Mouse (Mus musculus) macrophage (primary cell): ENCODE results near the gene Fbxw2. TPM values are rescaled to one million over a fixed set of nuclear protein-coding genes. Genes with fewer than 3 reads are reported as not detected.
A peak's percentile ranks its signal among the peaks of the same experiment; 100 is the strongest.
"Not testable (repeated sequence)": the region's sequence is repeated elsewhere in the genome, so short reads cannot be mapped to it uniquely, and the experiment has no call there.

ENCODE experiments used
- H3K27ac ChIP-seq: fragments of 350-480 bp; formaldehyde crosslinking; 2 replicates; pipeline ENCODE4 v1.9.0; 2021
- H3K36me3 ChIP-seq: fragments of 350-480 bp; formaldehyde crosslinking; 2 replicates; pipeline ENCODE4 v1.9.0; 2021; ENCODE audit errors: inconsistent target
- H3K4me3 ChIP-seq: fragments of 350-480 bp; formaldehyde crosslinking; 2 replicates; pipeline ENCODE4 v1.9.0; 2021; ENCODE audit errors: inconsistent target
- H3K79me2 ChIP-seq: fragments of 350-480 bp; formaldehyde crosslinking; 2 replicates; pipeline ENCODE4 v1.9.0; 2021; ENCODE audit errors: inconsistent target
- WGBS: methylation state at CpG from one replicate; pipeline ENCODE4 v1.1.7; 2026; ENCODE audit warnings: inconsistent platforms; ENCODE audit not compliant: missing documents; 5-methylcytosine and 5-hydroxymethylcytosine counted together
- polyA plus RNA-seq: library from polyadenylated mRNA; stranded (reverse); fragments of 250-400 nt; gene quantifications from 3 replicates; pipeline ENCODE4 v1.2.4, GENCODE M21; 2018; ENCODE audit warnings: inconsistent platforms
- total RNA-seq, 78 experiments: library from RNA; depleted of rRNA; stranded (reverse); fragments of 250-400 nt; gene quantifications; 1 replicate in 9 of 78; 2 replicates in 24 of 78; 3 replicates in 43 of 78; 4 replicates in 2 of 78; pipeline ENCODE4 v1.2.4; 2018; ENCODE audit warnings: inconsistent platforms in 56 of 78

The Fbxw2 gene
- total RNA-seq (2018; cell fraction: chromatin; rRNA removed) = 100 to 1,000 TPM in 18 of 26 experiments, 10 to 100 TPM in 8; 69.7 to 144 (median 110) TPM
- 10 to 100 TPM; 42.0 to 57.8 (median 49.1) TPM for total RNA-seq (2018; cell fraction: cytosol; rRNA removed)
- total RNA-seq (2018; cell fraction: nucleus; rRNA removed) = 100 to 1,000 TPM in 5 of 26 experiments, 10 to 100 TPM in 21; 51.5 to 121 (median 74.2) TPM
- 50.4 to 70.6 TPM (median 53.7 TPM) in 3 replicates for polyA plus RNA-seq

DNA sequence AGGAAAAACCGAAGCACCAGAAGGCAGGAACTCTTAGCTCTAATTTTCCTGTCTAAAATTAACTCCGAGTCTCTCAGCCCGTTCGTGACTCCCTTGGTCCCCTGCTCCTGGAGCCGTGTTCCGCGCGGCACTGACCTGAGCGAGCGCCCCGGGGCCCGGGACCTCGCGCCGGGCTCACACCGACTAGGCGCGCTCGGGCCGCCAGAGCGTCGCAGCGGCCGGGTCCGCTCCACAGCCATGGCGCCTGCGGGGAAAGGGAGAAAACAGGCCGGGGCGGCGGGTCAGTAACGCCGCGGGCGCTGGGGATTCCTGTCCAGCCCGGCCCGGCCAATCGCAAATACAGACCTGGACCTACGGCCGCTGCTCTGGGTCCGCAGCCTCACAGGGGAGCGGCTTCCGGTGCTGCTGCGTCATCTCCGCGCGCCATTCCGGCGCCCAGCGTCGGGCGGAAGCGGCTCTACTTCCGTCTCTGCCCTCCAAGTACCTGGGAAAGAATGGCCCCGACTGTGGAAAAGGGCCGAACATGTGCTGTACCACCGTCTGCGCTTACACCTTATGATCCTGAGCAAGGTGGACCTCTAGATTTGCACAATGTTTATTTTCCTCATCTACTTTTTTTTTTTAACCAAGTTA is at the start of gene Fbxw2:
Gene Fbxw2, minus strand, starts transcription at position 485 of the 633 bp plus-strand sequence.
- Histone ChIP-seq H3K79me2 (peaks cover 46% of the 10 kb centered on the region), H3K27ac (peak within 1 kb of the TSS; percentile 45), H3K4me3 (peak within 1 kb of the TSS; percentile 76), H3K36me3 (peaks cover 16% of the 10 kb centered on the region; the same call in 1 of the 2 replicates)
- WGBS = under 1% methylated on average over 54 of the region's 57 CpGs

GRCm38 (mm10) chr2:34874816-34875345 is 48.8 kb upstream of the Fbxw2 start, which contains the start of gene Psmd5:
TSS of gene Psmd5 (minus strand) at chr2:34874968.
- H3K4me3 ChIP-seq = no peak within 1 kb of the TSS
- peaks cover 8% of the 10 kb centered on the region for H3K79me2 ChIP-seq
- WGBS = 66% methylated on average over 8 of the region's 8 CpGs
- H3K27ac ChIP-seq = no peak within 1 kb of the TSS
- H3K36me3 ChIP-seq = no peaks in the 10 kb centered on the region

DNA sequence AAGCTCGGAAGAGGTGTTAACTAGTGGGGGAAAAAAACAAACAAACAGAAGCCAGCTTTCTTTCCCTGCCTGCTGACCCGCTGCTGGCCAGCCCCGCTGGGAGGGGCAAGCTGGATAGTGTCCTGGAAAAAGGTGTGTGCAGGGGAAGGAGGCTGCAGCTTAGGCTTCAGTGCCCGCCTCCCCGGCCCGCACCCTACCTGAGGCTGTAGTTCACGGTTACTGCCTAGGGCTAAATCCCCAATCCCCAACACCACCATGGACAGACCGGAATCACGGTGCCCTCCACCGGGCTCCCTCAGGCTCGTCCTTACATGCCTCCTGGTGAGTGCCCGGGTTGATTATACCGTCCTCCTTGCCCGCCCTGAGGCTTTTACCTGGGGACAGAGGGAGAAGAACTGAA is 48.2 kb upstream of the Fbxw2 start, which contains the start of gene Cutal:
Gene Cutal, plus strand, starts transcription at position 126 of the 400 bp plus-strand sequence.
- Histone ChIP-seq H3K36me3 (no peaks in the 10 kb centered on the region), H3K4me3 (no peak within 1 kb of the TSS), H3K27ac (no peak within 1 kb of the TSS), H3K79me2 (peaks cover 14% of the 10 kb centered on the region)
- 53% methylated on average over 14 of the region's 14 CpGs for WGBS

DNA sequence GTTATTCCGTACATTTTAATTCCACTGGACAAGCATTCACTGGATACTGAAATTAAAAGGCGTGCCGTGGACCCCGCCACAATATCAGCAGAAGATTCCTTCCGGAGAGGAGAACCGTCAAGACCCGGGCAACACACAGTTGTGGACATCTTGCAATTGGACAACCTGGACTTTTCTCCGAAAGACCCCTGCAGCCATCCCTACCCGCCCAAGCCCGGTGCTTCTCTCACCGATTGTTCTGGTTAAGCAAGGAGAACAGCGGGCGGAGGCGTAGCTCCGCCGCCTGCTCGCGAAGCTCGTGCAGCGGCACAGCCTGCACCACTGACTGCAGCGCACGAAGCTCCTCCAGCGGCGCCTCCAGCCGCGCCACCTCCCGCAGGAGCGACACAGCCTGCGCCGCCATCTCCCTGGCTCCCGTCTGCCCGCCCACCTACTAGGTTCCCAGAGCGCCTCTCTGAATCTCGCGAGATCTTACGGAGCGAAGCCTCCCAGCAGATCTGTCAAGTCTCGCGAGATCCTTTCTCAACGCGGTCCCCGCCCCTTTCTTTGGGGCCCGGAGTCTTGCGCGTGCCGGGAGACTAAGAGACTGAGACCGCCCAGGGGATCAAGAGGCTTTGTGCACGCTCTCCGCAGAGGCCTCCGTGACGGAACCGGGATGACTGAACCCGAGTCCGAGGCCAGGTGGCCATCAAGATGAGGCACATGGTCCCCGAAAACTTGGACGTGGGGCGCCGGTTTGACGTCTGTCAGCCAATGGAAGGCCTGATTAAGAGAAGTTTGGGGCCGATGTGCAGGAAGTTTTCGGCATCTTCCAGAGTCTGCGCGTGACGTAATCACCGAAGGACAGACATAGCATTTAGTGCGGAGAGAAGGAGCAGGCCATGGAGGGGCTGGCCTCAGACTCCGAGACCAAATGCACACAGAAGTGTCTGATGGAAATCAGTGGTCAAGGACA is 44.7 kb upstream of the Fbxw2 start:
- Histone ChIP-seq H3K79me2 (peaks cover 48% of the 10 kb centered on the region), H3K36me3 (0 out of 2 replicates have a peak, but pooled peaks cover under 1% of the 10 kb centered on the region), H3K4me3 (peak overlapping the region; percentile 94), H3K27ac (peak overlapping the region; percentile 80)
- WGBS = 1% methylated on average over 64 of the region's 67 CpGs

DNA sequence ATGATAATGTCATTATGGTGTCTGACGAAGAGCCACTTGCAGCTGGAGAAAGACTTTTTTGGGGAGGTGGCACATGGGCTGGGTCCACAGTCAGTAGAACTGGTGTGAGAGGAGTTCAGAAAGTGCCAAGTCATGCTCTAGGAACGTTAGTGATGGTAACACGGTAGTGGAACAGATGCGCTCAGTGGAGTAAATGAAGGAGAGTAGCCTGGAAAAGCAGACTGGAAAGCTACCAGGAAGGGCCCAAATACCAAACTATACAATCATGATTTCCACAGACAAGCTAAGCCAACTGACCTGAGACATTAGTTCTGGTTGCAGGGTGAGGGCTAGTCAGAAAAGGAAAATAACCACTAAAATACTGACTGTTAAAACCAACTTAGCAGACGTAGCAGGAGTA is 43.6 kb upstream of the Fbxw2 start:
- Histone ChIP-seq H3K36me3 (peaks cover 11% of the 10 kb centered on the region), H3K79me2 (peaks cover 54% of the 10 kb centered on the region), H3K27ac (peak overlapping the region; percentile 80), H3K4me3 (peak overlapping the region; percentile 94)
- 0% methylated on average over 5 of the region's 5 CpGs for WGBS

GRCm38 (mm10) chr2:34857728-34858127 is 31.6 kb upstream of the Fbxw2 start:
- no peak overlapping the region for H3K27ac ChIP-seq
- 96% methylated on average over 8 of the region's 8 CpGs for WGBS
- H3K4me3 ChIP-seq = no peak overlapping the region
- no peaks in the 10 kb centered on the region for H3K79me2 ChIP-seq
- peaks cover 81% of the 10 kb centered on the region for H3K36me3 ChIP-seq

GRCm38 (mm10) chr2:34855265-34855664 is 29.2 kb upstream of the Fbxw2 start:
- Histone ChIP-seq H3K79me2 (no peaks in the 10 kb centered on the region), H3K27ac (no peak overlapping the region), H3K36me3 (peaks cover 74% of the 10 kb centered on the region), H3K4me3 (no peak overlapping the region)
- 96% methylated on average over 4 of the region's 4 CpGs for WGBS

DNA sequence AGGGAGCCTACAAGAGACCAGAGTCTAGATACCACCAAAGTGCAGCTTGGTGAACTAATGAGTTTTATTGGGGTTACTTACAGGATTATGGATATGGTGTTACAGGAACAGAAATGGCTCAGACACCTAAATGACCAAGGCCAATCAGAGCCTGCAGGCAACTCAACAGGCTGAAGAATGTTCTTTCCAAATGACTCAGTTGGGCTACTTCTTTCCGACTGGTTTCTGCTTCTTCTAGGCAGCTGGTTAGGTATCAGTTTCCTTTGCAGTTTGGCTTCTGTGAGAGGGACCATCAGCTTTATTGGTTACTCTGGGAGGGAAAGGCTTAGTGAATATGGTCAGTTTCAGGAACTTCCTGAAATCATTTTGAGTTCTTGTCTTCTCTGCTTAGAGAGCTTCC is 21.6 kb upstream of the Fbxw2 start:
- no peak overlapping the region for H3K4me3 ChIP-seq
- WGBS = 100% methylated on average over 1 of the region's 1 CpGs
- H3K36me3 ChIP-seq = peaks cover 6% of the 10 kb centered on the region

GRCm38 (mm10) chr2:34843211-34843939 is 17.3 kb upstream of the Fbxw2 start:
- Histone ChIP-seq H3K27ac (no peak overlapping the region), H3K4me3 (no peak overlapping the region), H3K79me2 (no peaks in the 10 kb centered on the region), H3K36me3 (no peaks in the 10 kb centered on the region)
- WGBS = 79% methylated on average over 11 of the region's 11 CpGs

More for the DNA sequence above, 21.6 kb upstream of the Fbxw2 start:
- H3K27ac ChIP-seq = no peak overlapping the region
- H3K79me2 ChIP-seq = no peaks in the 10 kb centered on the region

DNA sequence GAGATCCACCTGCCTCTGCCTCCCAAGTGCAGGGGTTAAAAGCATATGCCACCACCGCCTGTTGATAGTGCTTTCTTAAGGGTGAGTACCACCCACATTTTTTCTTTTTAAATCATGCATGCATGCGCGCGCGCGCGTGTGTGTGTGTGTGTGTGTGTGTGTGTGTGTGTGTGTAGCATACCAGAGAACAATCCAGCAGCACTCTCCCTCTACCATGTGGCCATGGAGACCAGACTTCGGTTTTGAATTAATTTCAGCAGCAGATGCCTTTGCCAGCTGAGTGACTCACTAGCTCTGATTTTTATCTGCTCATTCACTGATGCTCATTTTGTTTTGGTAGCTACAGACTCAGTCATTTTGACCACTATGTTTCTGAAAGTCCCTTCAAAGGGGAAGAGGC is 15.6 kb upstream of the Fbxw2 start:
- Histone ChIP-seq H3K79me2 (no peaks in the 10 kb centered on the region), H3K4me3 (no peak overlapping the region), H3K36me3 (no peaks in the 10 kb centered on the region), H3K27ac (no peak overlapping the region)
- WGBS = 98% methylated on average over 7 of the region's 8 CpGs

- WGBS = 72% methylated on average over 5 of the region's 5 CpGs
- not testable (repeated sequence) for H3K36me3 ChIP-seq, H3K27ac ChIP-seq, H3K4me3 ChIP-seq, H3K79me2 ChIP-seq
These were observed 14.0 kb upstream of the Fbxw2 start for GRCm38 (mm10) chr2:34840143-34840542.

DNA sequence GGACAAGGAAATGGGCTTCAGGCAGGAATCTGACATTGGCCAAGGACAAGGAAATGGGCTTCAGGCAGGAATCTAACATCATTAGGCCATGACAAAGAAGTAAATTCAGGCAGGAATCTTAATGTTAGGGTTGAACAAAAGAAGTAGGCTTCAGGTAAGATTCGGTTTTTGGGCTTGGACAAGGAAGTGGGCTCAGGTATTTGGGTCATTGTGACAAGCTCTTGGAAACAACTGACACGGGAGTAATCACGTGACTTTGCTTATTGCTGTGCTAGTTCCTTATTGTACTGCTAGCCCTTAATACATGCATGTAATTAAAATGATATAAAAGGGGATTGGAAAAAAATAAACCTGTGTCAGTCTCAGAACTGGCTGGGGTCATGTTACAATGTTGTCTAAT is 9.6 kb upstream of the Fbxw2 start:
- H3K79me2 ChIP-seq = no peaks in the 10 kb centered on the region
- WGBS = 94% methylated on average over 3 of the region's 3 CpGs
- H3K27ac ChIP-seq = no peak overlapping the region
- H3K36me3 ChIP-seq = no peaks in the 10 kb centered on the region
- no peak overlapping the region for H3K4me3 ChIP-seq

DNA sequence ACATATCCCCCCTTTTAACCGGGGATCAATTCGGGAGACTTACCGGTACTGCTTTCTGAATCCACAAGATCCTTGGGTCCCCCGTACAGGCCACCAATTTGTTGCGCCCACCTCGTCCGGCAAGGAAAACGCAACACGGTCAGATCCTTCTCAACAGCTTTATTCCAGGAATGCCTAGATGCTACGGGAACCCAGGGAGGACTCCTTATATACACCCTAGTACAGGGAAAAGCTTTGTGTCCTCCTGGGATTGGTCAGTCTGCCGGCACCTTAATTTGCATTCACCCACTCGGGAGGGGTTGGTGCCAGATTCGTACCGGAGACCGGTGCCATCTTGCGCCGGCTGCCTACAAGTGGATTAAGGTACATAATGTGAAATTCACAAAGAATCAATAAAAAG is 7.5 kb upstream of the Fbxw2 start:
- Histone ChIP-seq H3K79me2 (no peaks in the 10 kb centered on the region), H3K27ac (no peak overlapping the region), H3K4me3 (no peak overlapping the region), H3K36me3 (no peaks in the 10 kb centered on the region)
- WGBS = 94% methylated on average over 17 of the region's 17 CpGs
